Mouse (Mus musculus) megakaryocyte progenitor cell, adult 5-6 weeks (primary cell): Measurements from ENCODE around the gene Psg17. TPM values are rescaled to one million over a fixed set of nuclear protein-coding genes. Genes with fewer than 3 reads are reported as not detected.

Experiments
- total RNA-seq, 2 experiments: library from RNA; stranded (forward) in 1 of 2; stranded (reverse) in 1 of 2; fragments of 157-497, 149-512 nt in 1 of 2; fragments of 200-1000 nt in 1 of 2; gene quantifications; 2 replicates each; pipeline versions ENCODE4 v1.2.3 to v1.2.4; 2015 to 2017

Gene Psg17
- total RNA-seq, 2 experiments from 2014 or later = not detected

Other genes with a start within 250 kb of the Psg17 start
- not detected in 2 replicates for gene Psg23, start 205.1 kb downstream of the Psg17 start, total RNA-seq (2015)
- gene Psg23, start 205.1 kb downstream of the Psg17 start, total RNA-seq (2017) = not detected in 2 replicates
- gene Psg21, start 164.9 kb downstream of the Psg17 start, total RNA-seq (2015) = not detected in 2 replicates
- not detected in 2 replicates for gene Psg21, start 164.9 kb downstream of the Psg17 start, total RNA-seq (2017)
- gene Psg20, start 135.4 kb downstream of the Psg17 start, total RNA-seq (2015) = not detected in 2 replicates
- not detected in 2 replicates for gene Psg20, start 135.4 kb downstream of the Psg17 start, total RNA-seq (2017)
- gene Psg22, start 103.5 kb downstream of the Psg17 start, total RNA-seq (2015) = not detected in 2 replicates
- gene Psg22, start 103.5 kb downstream of the Psg17 start, total RNA-seq (2017) = not detected in 2 replicates
- gene Psg19, start 23.1 kb downstream of the Psg17 start, total RNA-seq (2015) = not detected in 2 replicates
- gene Psg19, start 23.1 kb downstream of the Psg17 start, total RNA-seq (2017) = not detected in 2 replicates
- 0.15 and 0.44 TPM in 2 replicates for gene Mill2, start 18.4 kb upstream of the Psg17 start, total RNA-seq (2015)
- gene Mill2, start 18.4 kb upstream of the Psg17 start, total RNA-seq (2017) = 0.75 TPM in 1 of 2 replicates, not detected in the other
- gene Pglyrp1, start 49.7 kb upstream of the Psg17 start, total RNA-seq (2015) = 264 and 265 TPM in 2 replicates
- 31.3 and 35.6 TPM in 2 replicates for gene Pglyrp1, start 49.7 kb upstream of the Psg17 start, total RNA-seq (2017)
- gene Ccdc61, start 88.8 kb upstream of the Psg17 start, total RNA-seq (2015) = 11.9 and 14.1 TPM in 2 replicates
- gene Ccdc61, start 88.8 kb upstream of the Psg17 start, total RNA-seq (2017) = 11.3 and 17.0 TPM in 2 replicates
- gene Nova2, start 104.3 kb upstream of the Psg17 start, total RNA-seq (2015) = not detected in 2 replicates
- not detected in 2 replicates for gene Nova2, start 104.3 kb upstream of the Psg17 start, total RNA-seq (2017)
- gene Nanos2, start 165.8 kb upstream of the Psg17 start, total RNA-seq (2015) = not detected in 2 replicates
- gene Nanos2, start 165.8 kb upstream of the Psg17 start, total RNA-seq (2017) = not detected in 2 replicates
- gene Mypop, start 169.6 kb upstream of the Psg17 start, total RNA-seq (2015) = 0.17 TPM in 1 of 2 replicates, not detected in the other
- not detected in 2 replicates for gene Mypop, start 169.6 kb upstream of the Psg17 start, total RNA-seq (2017)
- 16.4 and 16.8 TPM in 2 replicates for gene Irf2bp1, start 182.4 kb upstream of the Psg17 start, total RNA-seq (2015)
- 12.5 and 13.1 TPM in 2 replicates for gene Irf2bp1, start 182.4 kb upstream of the Psg17 start, total RNA-seq (2017)
- not detected in 2 replicates for gene Foxa3, start 201.9 kb upstream of the Psg17 start, total RNA-seq (2015)
- not detected in 2 replicates for gene Foxa3, start 201.9 kb upstream of the Psg17 start, total RNA-seq (2017)
- gene Sympk, start 202.8 kb upstream of the Psg17 start, total RNA-seq (2015) = 58.1 and 74.7 TPM in 2 replicates
- gene Sympk, start 202.8 kb upstream of the Psg17 start, total RNA-seq (2017) = 44.9 and 48.6 TPM in 2 replicates
- gene Rsph6a, start 233.1 kb upstream of the Psg17 start, total RNA-seq (2015) = not detected in 2 replicates
- 0.61 TPM in 1 of 2 replicates, not detected in the other for gene Rsph6a, start 233.1 kb upstream of the Psg17 start, total RNA-seq (2017)